Mouse (Mus musculus) kidney, postnatal 36 days (tissue): Measurements from ENCODE around the gene Rhox8.
A peak's percentile ranks its signal among the peaks of the same experiment; 100 is the strongest.
"Not testable (repeated sequence)": the region's sequence is repeated elsewhere in the genome, so short reads cannot be mapped to it uniquely, and the experiment has no call there.

ENCODE experiments used
- DNase-seq, 2 experiments: peaks; one replicate each; pipeline ENCODE4 v3.0.0; 2021 to 2022; ENCODE audit warnings: mixed read lengths in 2 of 2

Gene Rhox8

GRCm38 (mm10) chrX:37878844-37879243 lies at the start of gene Rhox8:
Gene Rhox8, minus strand, starts transcription at chrX:37878944.
- DNase-seq: no peak

DNA sequence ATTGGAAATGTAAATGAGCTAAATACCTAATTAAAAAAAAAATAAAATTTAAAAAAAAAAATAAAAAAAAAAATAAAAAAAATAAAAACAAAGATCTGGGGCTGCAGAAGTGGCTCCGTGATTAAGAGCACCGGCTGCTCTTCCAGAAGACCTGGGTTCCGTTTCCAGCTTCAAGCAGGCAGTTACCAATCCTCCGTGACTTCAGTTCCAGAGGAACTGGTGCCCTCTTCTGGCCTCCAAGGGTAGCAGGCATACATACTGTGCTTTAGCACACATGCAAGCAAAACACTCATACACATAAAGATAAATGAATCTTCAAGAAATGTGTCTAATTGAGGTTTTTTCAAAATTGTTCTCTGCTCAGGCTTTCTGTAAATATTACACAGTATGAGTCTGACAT lies 37.6 kb upstream of the Rhox8 start:
- no peak for DNase-seq

DNA sequence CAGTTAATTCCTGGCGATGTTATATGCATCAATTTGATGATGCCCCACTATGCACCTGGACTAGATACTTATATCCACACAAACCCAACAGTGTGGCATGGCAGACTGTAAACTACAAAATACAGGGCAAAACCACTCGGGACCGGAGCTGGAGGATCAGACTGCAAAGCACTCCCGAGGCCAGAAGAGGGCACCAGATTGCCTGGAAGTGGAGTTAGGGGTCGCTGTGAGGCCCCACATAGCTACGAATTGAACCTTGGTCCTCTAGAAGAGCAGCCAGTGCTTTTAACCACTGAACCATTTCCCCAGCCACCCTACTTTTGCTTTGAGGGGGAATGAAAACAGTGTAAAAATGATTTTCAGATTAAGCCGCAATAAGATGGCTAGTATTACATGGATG lies 29.8 kb upstream of the Rhox8 start:
- peak in 1 of 2 experiments; percentile 5 for DNase-seq

DNA sequence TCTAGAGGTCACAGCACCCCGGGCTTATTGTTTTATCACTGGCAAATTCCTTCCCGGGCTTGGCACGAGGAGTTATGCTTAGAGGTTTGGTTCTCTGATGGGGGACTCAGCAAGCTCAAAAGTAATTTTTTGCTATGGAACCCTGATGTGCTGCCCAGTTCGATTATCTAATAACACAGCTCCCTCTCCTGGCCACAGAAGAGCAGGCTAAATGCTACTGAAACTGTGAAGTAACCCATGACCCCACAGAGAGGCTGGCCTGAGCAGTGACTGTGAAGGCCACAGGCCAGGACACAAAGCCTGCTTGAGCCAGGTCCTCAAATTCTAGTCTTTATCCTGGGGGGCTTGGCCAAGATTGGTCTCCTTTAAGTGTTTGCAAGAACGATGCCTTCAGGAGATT lies 25.0 kb upstream of the Rhox8 start:
- DNase-seq: peak in 1 of 2 experiments; percentile 2

DNA sequence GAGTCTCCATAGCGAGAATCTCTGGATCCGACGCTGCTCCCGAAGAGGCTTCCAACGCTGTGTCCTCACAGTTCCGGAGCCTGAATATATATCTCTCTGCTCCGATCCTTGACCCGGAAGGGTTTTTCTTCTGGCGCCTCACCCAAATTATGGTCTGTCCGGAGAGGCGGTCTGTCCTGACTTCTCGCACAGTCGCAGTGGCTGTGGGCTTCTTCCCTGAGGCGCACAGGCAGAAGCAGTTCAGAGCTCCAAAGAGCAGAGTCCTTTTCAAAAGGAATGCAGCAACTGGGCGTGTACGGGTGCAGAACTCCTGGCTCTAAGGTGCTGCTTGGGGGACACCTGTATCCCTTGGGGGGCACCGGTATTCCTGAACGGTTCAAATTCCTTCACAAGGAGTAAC lies 22.9 kb upstream of the Rhox8 start, which contains the start of gene Rhox9:
Rhox9 (minus strand) TSS at position 101 of the 400 bp plus-strand sequence.
- DNase-seq: not testable (repeated sequence)

DNA sequence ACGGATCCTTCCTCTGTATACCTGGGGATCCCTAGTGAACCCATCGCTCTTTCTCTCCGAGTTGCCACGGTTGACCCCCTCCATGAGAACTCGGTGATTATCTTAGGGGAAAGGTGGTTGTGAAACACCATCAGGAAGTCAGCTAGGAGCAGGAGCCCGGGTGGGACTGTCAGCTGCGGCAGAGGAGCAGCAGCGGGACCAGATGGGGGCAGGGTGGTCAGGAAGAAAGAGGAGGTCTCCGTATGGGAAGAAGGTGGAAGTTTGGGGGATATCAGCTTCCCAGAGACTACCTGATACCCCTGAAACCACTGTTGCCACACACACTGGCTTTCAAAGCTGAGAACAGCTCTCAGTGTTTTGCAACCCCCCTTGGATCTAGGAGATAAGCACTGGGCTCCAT lies 18.4 kb upstream of the Rhox8 start, which contains the start of gene Rhox7b:
Rhox7b (minus strand) TSS at position 101 of the 400 bp plus-strand sequence.
- DNase-seq: not testable (repeated sequence)

- DNase-seq: no peak
These were observed 7.1 kb downstream of the Rhox8 start for GRCm38 (mm10) chrX:37871641-37872040.

DNA sequence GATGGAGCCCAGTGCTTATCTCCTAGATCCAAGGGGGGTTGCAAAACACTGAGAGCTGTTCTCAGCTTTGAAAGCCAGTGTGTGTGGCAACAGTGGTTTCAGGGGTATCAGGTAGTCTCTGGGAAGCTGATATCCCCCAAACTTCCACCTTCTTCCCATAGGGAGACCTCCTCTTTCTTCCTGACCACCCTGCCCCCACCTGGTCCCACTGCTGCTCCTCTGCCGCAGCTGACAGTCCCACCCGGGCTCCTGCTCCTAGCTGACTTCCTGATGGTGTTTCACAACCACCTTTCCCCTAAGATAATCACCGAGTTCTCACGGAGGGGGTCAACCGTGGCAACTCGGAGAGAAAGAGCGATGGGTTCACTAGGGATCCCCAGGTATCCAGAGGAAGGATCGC lies 47.4 kb downstream of the Rhox8 start, which contains the start of gene Rhox7a:
Rhox7a (plus strand) TSS at position 301 of the 400 bp plus-strand sequence.
- DNase-seq: not testable (repeated sequence)

GRCm38 (mm10) chrX:37826610-37827009 lies 52.1 kb downstream of the Rhox8 start, which contains the start of gene Rhox6:
Gene Rhox6, plus strand, starts transcription at chrX:37826910.
- DNase-seq: not testable (repeated sequence)
